Mouse (Mus musculus): ENCODE results near the gene Pde6h.

GRCm38 (mm10) chr6:136946943-136947342 lies 23.3 kb downstream of the Pde6h start:
- no peak for TF ChIP-seq CTCF (IDR thresholded peaks at IDR 0.05; ENCODE audit: low read depth)
- no peak for TF ChIP-seq EP300 (IDR thresholded peaks at IDR 0.05; ENCODE audit: low read depth)

Measured in heart, postnatal 0 days (tissue).